Mouse (Mus musculus) bone marrow, adult 2 months (tissue): ENCODE measurements around the gene Aldh3b3. TPM values are rescaled to one million over a fixed set of nuclear protein-coding genes. Genes with fewer than 3 reads are reported as not detected.
A peak's percentile ranks its signal among the peaks of the same experiment; 100 is the strongest.

Source experiments
- H3K27ac ChIP-seq: fragments of 200-500 bp; 2 replicates; pipeline ENCODE4 v1.5.1; 2012; ENCODE audit warnings: low read depth, mild to moderate bottlenecking, control low read depth, inconsistent platforms, low read length; ENCODE audit not compliant: control insufficient read depth, poor library complexity, insufficient read depth
- H3K4me1 ChIP-seq: fragments of 200-500 bp; 2 replicates; pipeline ENCODE4 v1.6.1; 2011; ENCODE audit warnings: low read length; ENCODE audit not compliant: control insufficient read depth, insufficient read depth
- H3K4me3 ChIP-seq: fragments of 200-500 bp; replicated peaks from 2 replicates; pipeline ENCODE3; 2011; ENCODE audit warnings: mild to moderate bottlenecking, low read depth, low read length, control low read depth; ENCODE audit not compliant: control insufficient read depth
- CTCF ChIP-seq: fragments of 200-500 bp; IDR thresholded peaks from 2 replicates; pipeline ENCODE4 v1.5.1; 2011; ENCODE audit warnings: low read length, control low read depth; ENCODE audit not compliant: control insufficient read depth, insufficient read depth
- POLR2A ChIP-seq: fragments of 200-500 bp; IDR thresholded peaks from 2 replicates; pipeline ENCODE4 v1.6.1; 2011; ENCODE audit warnings: low read depth, mild to moderate bottlenecking, control low read depth, low read length, borderline replicate concordance; ENCODE audit not compliant: control insufficient read depth
- WGBS: fragments of 180-500 bp; shearing (Covaris S2); methylation state at CpG from one replicate; pipeline ENCODE4 v1.1.7; 2018; 5-methylcytosine and 5-hydroxymethylcytosine counted together
- polyA plus RNA-seq: library from polyadenylated mRNA; stranded (reverse); fragments of >200 nt; gene quantifications from 2 replicates; pipeline ENCODE4 v1.2.4, GENCODE M21; 2011; ENCODE audit warnings: low replicate concordance; ENCODE audit not compliant: missing spikeins, insufficient read depth, insufficient read length

Aldh3b3 gene
- polyA plus RNA-seq, 1 experiment, result 4.4 TPM

GRCm38 (mm10) chr19:4003641-4004040 is 45.2 kb downstream of the Aldh3b3 start:
- no peak for TF ChIP-seq CTCF
- TF ChIP-seq POLR2A, result no peak
- 80% methylated on average over 12 of the region's 12 CpGs for WGBS
- H3K27ac ChIP-seq, result no peak overlapping the region; the same call in 1 of the 2 replicates
- peaks cover 2% of the 10 kb centered on the region for H3K4me1 ChIP-seq
- no peak overlapping the region for H3K4me3 ChIP-seq

GRCm38 (mm10) chr19:4004331-4004730 is 45.9 kb downstream of the Aldh3b3 start:
- TF ChIP-seq CTCF, result no peak
- no peak for TF ChIP-seq POLR2A
- H3K27ac ChIP-seq, result no peak overlapping the region
- WGBS, result 89% methylated on average over 15 of the region's 15 CpGs

GRCm38 (mm10) chr19:4005091-4005490 is 46.6 kb downstream of the Aldh3b3 start:
- Histone ChIP-seq H3K4me3 (no peak overlapping the region), H3K4me1 (peaks cover 2% of the 10 kb centered on the region), H3K27ac (no peak overlapping the region)
- WGBS, result 82% methylated on average over 9 of the region's 9 CpGs
- TF ChIP-seq CTCF (no peak), POLR2A (no peak)

More at GRCm38 (mm10) chr19:4004331-4004730, 45.9 kb downstream of the Aldh3b3 start:
- peaks cover 2% of the 10 kb centered on the region for H3K4me1 ChIP-seq
- no peak overlapping the region for H3K4me3 ChIP-seq

DNA sequence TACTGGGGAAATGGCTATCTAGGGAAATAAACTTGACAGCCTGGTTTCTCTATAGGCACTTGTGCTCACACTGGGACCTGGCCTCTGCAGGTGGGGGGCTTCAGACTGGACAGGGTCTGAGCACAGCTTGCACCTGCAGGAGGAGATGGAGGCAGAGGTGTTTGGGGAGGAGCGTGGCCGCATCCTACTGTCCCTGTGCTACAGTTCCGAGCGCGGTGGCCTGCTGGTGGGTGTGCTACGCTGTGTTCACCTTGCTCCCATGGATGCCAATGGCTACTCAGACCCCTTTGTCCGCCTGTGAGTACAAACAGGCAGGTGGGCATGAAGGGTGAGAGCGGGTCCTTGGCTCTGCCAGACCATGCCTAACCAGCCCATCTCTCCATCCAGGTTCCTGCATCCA is 47.5 kb downstream of the Aldh3b3 start:
- no peak overlapping the region for H3K27ac ChIP-seq
- TF ChIP-seq POLR2A, result no peak
- no peak for TF ChIP-seq CTCF
- H3K4me1 ChIP-seq, result peaks cover under 1% of the 10 kb centered on the region; the same call in 1 of the 2 replicates
- no peak overlapping the region for H3K4me3 ChIP-seq
- 94% methylated on average over 8 of the region's 8 CpGs for WGBS

DNA sequence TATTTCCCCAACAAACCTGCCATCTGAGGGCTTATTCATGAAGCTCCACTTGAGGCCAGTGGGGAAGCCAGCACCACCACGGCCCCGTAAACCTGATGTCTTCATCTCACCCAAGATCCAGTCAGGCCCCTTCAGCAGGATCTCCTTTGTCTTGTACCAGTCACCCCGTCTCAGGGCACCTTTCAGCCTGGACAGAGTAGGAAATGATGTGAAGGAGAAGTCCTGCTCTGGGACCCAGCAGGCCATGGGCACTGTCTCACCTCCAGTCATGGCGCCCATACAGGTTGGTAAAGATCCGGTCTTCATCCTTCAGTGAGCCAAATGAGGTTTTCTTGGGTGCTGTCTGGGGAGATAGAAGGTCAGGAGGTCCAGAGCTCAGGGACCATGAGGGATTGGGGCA is 52.6 kb downstream of the Aldh3b3 start:
- H3K4me3 ChIP-seq, result no peak overlapping the region
- 91% methylated on average over 5 of the region's 5 CpGs for WGBS
- no peak overlapping the region for H3K27ac ChIP-seq

DNA sequence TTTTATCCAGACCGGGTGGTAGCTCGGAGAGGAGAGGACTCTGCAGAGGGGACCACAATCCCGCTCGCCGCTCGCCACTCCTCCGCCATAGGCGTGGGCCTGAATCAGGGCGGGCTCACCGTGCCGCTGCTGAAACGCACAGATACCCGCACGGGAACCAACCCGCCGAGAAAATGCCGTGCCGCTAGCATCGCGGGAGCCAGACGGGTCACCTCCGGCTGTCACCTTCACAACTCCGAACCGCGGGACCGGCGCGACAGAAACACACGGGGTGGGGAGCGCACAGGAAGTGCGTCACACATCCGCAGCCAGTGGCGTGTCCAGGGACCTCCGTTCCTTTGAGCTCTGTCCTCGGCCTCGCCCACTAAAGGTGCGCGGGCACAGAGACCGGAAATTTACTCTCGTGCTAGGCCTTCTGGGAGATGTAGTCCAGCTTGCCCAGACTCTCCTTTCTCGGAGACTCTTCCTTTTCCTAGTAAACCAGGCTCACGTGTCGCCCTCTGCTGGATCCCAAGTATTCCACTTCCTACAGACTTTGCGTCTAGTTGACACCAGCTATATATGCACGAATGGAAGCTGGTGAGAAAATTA is 54.1 kb downstream of the Aldh3b3 start, which contains the start of gene Ndufv1:
TSS of gene Ndufv1 (minus strand) at position 375 of the 591 bp plus-strand sequence.
- WGBS, result under 1% methylated on average over 45 of the region's 45 CpGs
- H3K27ac ChIP-seq, result peak within 1 kb of the TSS; percentile 57
- TF ChIP-seq POLR2A (peak; percentile 93), CTCF (peak; percentile 65)
- peaks cover 4% of the 10 kb centered on the region for H3K4me1 ChIP-seq
- peak within 1 kb of the TSS; percentile 74 for H3K4me3 ChIP-seq

More for the DNA sequence above, 52.6 kb downstream of the Aldh3b3 start:
- TF ChIP-seq CTCF (no peak), POLR2A (no peak)
- H3K4me1 ChIP-seq, result peaks cover 4% of the 10 kb centered on the region

DNA sequence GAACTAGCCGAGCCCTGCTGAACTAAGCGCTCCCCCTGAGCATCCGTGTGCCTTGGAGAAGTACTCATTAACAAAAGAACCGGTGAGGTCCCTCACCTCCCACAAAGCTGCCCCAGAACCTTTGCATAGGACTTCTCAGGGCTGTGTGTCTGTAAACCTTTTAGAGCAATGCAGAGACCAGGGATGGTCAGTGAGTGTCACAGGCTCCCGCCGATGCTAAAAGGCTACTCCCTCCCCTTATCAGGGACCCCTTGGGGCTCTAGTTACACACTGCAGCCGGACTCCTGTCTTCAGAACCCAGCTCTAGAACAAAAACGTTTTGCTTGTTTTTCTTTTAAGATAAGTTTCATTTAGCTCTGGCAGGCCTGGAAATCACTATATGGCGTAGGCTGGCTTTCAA is 54.6 kb downstream of the Aldh3b3 start:
- 23% methylated on average over 9 of the region's 9 CpGs for WGBS
- H3K27ac ChIP-seq, result no peak overlapping the region
- H3K4me3 ChIP-seq, result peak overlapping the region; percentile 66
- TF ChIP-seq POLR2A, result no peak
- H3K4me1 ChIP-seq, result peaks cover 4% of the 10 kb centered on the region

DNA sequence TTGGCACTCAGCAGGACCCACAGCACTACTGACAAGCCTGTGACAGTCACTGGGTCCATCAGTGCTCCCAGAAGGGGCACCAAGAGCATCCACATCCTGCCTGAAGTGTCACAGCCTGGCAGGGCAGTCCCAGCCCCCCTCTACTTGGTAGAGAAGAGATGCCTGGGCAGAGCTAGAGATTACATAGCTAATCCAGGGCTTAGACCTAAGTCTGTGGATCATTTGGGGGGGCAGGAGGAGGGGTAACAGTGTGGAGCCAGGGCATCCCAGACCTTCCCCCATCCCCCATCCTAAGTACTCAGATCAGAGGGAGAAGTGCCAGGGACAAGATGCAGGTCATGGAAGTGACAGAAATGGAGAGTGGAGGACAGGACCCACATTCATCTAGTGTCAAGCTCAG is 56.4 kb downstream of the Aldh3b3 start:
- Histone ChIP-seq H3K4me1 (peaks cover 4% of the 10 kb centered on the region), H3K4me3 (no peak overlapping the region), H3K27ac (no peak overlapping the region)
- TF ChIP-seq POLR2A (no peak), CTCF (no peak)

- peaks cover 4% of the 10 kb centered on the region for H3K4me1 ChIP-seq
- WGBS, result 58% methylated on average over 5 of the region's 5 CpGs
- TF ChIP-seq CTCF (no peak), POLR2A (no peak)
- no peak overlapping the region for H3K27ac ChIP-seq
- H3K4me3 ChIP-seq, result no peak overlapping the region
Observed at GRCm38 (mm10) chr19:4015635-4016034, 57.2 kb downstream of the Aldh3b3 start.
